Mouse (Mus musculus): ENCODE data around the gene Prelp.
A peak's percentile ranks its signal among the peaks of the same experiment; 100 is the strongest.

Prelp gene

DNA sequence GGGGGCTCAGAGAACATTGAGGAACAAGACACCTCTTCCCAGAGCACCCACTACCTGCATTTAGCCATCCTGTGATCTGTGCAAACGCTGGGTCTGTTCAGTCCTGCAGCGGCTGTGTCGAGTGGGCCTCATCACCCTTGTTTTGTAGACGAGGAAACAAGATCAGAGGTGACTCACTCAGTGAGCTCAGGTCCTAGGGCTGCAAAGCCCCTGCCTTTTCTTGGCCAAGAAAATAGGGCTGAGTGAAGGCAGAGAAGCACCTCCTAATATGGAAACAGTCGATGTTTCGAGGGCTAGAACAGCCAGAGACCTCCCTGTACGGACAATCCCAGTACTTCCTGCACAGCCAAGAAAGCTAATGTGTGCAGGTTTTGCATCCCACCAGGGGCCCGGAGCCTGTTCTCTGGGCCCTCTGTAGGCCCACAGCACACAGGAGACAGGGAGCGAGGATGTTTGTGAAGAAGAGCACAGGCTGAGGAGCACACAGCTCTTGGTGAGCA, 22.1 kb downstream of the Prelp start:
- DNase-seq (ENCODE audit: extremely low read depth, low read depth) = no peak

DNA sequence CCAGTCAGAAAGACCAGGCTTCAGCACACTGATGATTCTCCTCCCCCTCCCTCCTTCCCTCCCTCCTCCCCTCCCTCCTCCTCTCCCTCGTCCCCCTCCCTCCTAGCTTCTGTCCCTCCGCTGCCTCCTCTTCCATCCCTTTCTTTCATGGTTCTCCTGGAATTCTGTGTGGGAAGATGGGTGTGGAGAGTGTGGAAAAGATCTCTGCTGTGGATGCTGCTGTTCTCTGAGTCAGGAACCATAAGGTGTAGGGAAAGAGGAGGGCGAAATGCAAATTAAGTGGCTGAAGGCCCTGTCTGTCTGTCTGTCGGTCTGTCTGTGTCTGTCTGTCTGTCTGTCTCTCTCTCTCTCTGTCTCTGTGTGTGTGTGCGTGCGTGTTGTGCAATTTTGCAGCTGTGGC, 23.9 kb downstream of the Prelp start:
- DNase-seq (ENCODE audit: extremely low read depth, low read depth) = no peak

DNA sequence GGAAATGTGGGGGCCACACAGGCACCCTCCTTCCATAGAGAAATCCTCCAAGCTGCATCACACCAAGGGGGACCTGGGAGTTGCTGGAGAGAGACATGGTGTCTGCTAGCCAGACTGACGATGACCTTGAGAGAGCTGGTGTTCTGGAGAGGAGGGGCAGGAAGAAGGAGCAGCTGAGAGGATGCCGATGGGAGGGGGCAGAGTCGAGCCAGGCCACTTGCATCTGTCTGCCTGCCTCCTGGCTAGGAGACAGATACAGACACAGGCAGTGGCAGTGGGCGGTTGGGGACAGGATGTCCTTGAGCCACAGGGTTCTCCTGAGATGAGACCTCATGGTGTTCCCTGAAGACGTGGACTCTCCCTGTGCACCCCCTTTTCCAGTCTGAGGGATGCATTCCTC, 29.7 kb downstream of the Prelp start:
- DNase-seq (ENCODE audit: extremely low read depth, low read depth) = no peak

DNA sequence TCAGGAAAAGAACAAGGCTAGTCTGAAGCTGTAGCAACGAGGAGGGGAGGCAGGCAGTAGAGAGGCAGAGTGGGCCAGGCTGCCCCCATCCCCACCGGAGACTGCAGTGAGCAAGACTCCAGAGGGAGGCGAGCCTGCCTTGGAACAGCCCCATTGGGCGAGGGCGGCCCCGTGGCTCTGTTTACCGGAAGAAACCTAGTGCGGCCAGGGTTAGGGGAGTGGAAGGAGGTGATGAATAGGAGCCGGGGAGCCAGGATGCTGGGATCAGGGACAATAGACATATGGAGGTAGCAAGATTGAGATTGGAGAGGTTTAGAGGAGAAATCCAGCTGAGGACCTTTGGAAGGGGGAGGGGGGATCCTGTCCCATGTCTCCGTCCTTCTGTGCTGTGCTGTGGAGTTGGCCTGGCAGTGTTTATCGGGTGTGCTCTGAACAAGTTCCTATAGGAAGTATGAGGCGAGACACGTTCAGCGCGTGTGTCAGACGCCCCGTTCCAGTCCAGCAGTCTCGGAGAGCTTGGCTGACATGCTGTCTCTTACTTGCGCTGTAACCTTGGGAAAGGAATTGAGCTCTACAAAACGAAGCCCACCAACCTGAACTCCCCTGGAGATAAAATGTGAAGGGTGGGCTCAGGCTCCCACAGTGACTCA, 31.1 kb downstream of the Prelp start:
- no peak for DNase-seq (ENCODE audit: extremely low read depth, low read depth)

DNA sequence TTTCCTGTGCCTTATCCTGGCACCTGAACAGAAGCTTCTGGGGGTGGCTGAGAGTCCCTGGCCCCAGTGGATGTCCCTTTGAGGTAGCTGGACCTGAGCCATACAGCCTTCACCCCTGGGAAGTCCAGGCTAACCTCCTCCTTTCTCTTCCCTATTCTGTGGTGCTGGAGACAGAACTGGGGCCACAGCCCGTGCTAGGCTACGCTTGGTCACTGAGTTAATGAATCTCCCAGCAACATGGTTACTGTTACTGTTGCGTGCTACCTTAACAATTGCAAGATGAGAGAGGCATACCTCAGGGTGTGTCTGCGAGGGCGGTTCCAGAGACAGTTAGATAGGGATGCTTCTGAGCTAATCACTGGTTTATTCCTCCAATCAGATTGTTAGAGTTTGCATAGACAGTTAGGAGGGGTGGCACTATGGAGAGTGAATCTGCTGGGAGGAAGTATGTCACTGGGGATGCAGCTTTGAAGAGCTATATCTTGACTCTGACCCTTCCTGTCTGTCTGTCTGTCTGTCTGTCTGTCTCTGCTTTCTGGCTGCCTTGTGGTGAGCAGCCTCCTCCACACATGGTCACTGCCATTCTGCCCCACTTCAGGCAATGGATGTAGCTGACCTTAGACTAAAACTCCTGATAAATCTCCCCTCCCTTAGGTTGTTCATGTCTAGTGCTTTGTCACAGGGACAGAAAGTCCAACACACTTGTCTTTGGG, 33.5 kb downstream of the Prelp start:
- peak; percentile 92 for DNase-seq (ENCODE audit: extremely low read depth, low read depth)

DNA sequence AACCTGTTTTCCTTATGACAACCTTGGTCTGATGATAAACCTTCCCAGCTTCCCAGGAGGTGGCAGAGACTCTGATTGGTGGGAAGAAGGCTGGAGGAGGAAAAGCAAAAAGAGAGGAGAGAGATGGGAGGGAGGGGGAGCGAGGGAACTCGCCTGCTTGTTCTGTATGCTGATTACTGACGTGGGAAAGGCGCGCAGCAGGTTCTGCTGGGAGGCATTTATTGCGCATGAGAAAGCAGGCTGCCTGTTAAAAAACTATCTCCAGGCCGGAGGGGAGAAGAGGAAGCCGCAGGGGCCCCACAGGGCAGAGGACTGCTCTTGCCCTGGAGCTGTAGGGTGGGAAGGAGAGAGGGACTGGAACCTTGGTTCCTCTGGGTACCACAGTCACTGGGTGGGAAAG, 34.2 kb downstream of the Prelp start:
- peak; percentile 76 for DNase-seq (ENCODE audit: extremely low read depth, low read depth)

DNA sequence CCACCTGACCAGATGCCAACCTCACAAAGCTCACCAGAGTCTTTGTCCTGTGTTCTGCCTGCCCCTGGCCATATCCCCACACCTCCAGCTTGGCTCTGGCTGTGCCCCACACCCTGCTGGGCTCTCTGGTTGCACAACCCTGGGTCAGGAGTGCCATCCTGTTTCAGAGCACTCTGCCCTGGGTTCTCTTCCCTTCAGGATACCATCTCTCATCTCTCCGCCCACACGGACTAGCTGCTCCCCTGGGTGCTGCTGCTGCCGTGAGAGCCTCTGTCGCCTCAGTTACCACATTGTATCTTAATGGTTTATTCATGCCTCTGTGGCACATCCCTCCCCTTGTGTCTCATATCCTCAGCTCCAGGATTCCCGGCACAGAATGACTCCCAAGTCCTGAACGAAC, 34.8 kb downstream of the Prelp start:
- no peak for DNase-seq (ENCODE audit: extremely low read depth, low read depth)

DNA sequence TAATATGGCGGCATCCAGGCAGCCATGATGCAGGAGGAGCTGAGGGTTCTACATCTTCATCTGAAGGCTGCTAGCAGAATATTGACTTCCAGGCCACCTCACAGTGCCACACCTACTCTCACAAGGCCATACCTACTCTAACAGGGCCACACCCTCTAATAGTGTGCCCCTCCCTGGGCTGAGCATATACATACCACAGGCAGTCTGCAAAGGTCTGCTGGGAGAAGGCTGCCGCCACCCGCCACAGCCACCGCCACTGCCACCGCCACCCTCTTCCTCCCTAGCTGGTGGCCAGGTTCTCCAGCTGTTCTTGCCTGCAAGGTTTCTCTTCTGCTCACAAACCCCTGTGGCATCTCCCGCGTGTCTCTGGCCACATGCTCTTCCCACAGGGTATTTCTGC, 35.4 kb downstream of the Prelp start:
- no peak for DNase-seq (ENCODE audit: extremely low read depth, low read depth)

DNA sequence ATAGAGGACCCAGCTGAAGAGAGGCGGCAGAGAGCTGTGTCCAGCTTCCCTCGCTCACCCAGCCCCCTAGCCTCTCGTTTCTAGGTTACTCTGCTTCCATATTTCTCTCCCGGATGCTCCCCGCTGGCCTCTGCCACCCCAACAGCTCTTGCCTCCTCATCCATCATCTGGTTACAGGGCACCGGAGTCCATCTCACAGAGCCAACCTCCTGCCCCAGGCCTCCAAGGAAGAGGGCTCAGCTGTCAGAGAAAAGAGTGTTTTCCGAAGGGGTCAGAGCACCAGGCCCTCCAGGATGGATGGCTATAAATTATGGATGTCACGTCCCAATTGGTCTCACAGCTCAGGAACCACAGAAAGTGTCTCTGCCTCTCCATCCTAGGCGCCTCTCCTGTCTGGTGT, 36.5 kb downstream of the Prelp start:
- DNase-seq (ENCODE audit: extremely low read depth, low read depth) = no peak

DNA sequence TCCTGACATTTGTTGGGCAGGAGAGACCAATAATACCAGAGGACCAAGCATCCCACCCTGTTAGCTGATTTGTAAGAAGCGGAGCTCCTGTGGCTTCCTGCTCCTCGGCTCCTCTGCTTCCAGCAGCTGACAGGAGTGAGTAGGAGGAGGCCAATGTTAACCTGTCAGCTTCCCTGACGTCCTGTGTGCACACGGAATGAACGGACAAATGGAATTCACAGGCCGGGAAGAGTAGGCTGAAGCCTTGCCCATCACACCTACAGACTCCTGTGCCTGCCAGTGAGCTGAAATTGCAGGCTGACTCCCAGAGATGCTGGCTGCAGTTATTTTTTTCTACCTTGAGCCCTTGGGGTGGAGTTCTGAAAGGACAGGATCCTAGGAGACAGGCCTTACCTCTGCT, 37.1 kb downstream of the Prelp start:
- no peak for DNase-seq (ENCODE audit: extremely low read depth, low read depth)

DNA sequence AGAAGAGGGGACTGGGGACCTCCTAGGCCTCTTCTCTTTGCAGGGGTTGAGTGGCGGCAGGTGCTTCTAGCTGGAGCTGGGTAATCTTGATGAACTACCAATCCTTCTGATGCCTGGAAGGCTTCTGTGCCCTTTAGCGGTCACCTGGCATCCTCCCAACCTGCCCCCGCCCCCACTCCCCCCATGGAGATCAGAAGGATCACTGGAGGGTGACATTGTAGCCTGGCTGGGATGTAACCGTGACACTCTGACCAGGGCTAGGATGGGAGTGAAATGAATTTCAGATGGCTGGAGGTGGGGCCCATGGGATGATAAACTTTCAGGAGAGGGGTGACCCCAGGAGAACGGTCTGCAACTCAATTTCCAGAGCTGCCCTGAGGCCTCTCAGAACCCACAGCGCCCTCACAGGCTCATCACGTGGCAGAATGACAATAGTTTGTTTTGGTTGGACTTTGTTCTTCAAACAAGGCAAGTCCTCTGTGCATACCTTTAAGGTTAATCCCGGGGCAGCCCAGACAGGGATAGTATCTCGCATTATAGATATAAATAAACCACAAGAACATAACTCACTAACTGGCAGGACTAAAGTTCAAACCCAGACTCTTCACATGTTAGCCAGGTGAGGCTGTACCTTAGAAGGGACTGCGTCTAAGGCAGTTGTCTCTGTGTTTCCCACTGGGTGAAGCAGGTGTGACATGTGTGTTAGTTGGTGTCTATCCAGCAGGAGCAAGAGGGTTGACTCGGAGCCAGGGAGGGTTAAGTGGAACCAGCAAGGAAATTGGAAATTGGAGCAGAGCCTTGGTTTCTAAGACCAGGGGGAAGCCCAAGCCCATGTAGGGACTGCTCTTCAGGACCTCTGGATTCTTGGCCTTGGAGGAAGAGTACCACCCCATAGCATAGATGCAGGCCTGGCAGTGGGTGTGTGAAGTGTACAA, 38.7 kb downstream of the Prelp start:
- DNase-seq (ENCODE audit: extremely low read depth, low read depth) = no peak

DNA sequence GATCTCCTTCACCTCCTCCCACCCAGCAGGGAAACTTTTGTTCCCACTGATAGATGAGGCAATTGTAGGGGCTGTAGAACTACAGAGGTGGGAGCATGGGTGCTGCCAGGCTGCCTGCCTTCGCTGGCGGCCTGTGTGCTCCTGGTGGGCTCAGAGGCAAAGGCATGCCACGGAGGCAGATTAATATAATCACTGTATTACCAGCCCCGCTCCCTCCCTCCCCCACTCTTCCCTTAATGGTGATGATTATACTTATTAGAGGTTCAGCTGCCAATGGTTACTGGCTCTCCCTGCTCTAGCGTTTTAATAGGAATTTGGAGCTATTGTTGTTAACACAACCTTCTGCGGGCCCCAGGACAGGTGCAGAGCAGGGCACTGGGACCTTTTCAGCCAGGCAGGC, 39.4 kb downstream of the Prelp start:
- DNase-seq (ENCODE audit: extremely low read depth, low read depth) = no peak

DNA sequence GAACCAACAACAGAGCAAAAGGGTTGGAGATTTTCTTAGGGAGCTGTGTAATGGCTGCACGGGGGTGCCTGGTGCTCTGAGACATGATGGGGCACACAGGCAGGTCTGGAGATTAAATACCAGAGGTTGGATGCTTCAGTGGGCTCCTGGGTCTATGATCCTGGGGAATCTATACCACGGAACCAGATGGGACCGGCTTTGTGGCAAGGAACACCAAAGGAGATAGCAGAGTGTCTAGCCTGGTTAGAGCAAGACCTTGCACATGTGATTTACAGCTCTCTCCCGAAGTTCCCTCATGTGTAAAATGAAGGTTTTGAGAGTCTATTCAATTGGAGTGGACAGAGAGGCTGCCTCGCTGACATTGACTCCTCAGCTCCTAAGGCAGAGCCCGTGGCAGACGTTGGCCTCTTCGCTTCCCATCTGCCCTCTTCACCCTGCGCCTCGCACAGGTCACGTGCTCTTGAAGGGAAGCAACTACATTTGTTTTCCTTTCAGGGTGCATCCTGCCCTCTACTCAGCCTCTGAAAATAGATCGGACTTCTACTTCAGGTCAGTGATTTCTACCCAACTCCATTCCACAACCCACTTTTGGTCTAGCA, 42.3 kb downstream of the Prelp start:
- no peak for DNase-seq (ENCODE audit: extremely low read depth, low read depth)

DNA sequence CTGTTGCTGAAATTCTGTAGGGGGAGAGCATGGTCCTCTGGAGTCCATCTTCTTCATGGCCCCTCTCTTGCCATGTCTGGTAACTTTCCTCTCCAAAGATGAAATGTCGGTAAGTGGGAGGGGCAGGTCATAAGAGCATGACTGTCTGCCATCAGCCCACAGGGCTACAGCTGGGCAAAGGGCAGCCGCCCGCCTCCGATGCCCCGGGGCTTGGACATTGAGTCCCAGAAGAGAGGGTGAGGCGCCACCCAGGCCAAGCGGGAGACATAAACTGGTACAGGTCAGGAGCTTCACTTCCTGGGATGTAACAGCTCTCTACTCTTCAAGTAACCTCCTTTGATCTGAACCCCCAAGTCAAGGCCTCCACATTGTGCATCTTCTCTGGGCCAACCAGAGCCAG, 44.3 kb downstream of the Prelp start:
- DNase-seq (ENCODE audit: extremely low read depth, low read depth) = no peak

DNA sequence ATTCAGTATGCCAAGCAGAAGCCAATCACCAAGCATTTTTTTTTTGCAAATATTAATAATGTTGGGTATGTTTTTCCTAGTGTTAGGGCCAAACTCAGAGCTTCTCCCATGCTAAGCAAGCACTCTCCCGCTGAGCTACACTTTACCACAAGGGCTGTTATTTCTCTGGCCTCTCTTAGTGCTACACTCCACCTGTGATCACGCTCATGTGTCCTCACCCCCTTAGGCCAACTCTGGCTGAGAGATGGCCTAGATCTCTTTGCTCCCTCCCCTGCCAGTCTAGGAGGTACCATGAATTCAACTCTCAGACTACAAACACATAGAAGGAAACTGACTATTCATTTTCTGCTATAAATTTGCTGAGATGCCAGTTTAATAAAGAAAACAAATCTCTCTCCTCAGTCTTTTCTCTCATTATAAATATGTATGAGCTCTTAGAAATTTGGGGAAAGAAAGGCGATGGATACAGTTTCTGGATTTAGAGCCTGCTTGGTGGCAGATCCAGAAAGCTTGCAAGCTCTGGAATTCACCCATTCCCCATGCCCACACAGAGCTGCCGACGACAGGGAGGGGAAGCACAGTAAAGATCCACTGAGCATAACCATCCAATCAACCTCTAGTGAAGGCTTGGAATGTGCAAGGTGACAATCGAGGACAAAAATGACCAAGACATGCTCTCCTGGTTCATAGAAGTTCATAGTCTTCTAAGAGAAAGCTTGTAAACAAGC, 48.0 kb downstream of the Prelp start:
- DNase-seq (ENCODE audit: extremely low read depth, low read depth) = no peak

DNA sequence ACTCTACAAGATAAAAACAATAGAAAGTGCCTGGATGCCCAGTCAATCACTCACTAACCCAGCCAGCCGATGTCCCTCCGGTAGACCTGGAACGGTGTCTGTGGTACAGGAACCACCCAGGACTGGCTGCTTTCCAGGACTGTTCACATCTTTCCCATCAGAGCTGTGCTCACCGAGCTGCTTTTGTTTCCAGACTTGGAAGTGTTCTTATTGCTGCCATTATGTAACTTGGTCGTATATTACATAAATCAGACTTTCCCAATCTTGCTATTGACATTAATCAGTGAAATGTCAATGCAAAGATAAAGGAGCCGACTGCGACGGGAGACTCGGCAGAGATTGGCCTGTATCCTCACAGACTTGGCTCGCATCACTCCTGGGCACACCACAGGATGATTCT, 50.0 kb downstream of the Prelp start:
- DNase-seq (ENCODE audit: extremely low read depth, low read depth) = no peak

DNA sequence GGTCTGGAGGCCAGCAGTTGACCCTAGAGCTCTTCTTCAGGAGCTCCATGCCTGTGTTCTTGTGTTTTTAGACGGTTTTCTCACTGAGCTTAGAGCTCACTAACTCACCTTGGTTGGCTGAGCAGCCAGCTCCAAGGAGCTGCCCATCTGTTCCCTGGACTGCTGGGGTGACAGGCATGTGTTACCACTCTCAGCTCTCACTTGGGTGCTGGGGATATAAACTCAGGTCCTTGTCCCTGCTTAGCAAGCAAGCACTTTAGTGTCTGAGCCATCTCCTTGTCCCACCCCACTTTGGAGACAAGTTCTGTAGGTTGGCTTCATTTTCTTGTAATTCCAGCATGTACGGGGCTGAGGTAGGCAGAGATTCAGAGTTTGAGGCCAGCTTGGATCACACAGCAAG, 52.0 kb downstream of the Prelp start:
- DNase-seq (ENCODE audit: extremely low read depth, low read depth) = no peak

DNA sequence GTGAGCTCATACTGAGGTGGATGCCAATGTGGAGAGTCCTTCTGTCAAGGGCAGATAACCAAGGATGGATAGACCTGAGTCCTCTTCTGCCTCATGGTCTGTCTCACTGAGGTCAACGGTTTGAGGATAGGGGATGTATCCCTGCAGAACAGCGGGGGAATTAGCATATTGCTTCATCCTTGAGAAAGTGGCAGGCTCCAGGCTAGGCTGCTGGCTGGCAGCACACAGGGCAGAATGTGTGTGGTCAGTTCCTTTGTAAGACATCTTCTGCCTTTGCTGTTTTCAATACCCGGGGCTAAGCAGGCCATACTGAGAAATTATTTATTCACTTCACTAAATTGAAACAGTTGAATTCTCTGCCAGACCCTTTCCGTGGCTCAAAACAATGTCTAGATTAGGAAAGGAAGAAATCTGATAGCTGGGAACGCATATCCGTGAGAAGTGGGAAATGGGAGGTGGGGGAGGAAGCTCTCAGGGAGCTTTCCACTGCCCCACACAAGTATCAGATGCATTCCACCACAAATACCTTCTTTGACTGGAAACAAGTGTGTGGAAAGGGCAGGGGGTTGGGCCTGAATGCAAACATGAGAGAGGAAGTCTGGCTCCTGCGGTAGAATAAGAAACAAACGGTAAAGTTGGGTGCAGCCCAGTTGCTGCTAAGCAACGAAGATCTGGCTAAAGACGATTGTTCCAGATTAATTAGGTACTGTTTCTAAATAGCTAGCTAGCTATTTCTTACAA, 57.8 kb downstream of the Prelp start:
- DNase-seq (ENCODE audit: extremely low read depth, low read depth) = no peak

DNA sequence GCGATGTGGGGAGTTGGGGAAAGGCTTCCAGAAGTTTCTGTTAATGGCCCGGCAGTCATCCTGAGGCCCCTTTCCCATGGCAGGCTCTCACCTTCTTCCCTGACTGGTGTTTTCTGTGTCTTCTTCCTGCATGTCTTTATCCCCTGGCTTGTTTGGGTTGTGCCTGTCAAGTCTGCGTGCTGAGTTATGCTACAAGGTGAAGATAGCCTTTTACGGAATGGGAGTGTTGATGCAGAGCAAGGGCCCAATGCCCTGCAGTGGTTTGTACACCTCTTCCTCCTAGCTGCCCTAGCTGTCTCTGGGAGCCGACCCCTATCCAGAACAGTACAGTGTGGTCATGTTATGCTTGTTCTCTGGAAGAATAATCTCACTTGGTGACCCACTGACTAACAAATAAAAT, 60.2 kb downstream of the Prelp start:
- DNase-seq (ENCODE audit: extremely low read depth, low read depth) = no peak
